Mouse (Mus musculus) thymus, adult 2 months (tissue): Measurements from ENCODE around the gene 4930442H23Rik.

Experiments used
- CTCF ChIP-seq: fragments of 200-500 bp; IDR thresholded peaks from 2 replicates; pipeline ENCODE4 v1.5.1; 2012; ENCODE audit warnings: mild to moderate bottlenecking, control low read depth, low read length, moderate library complexity, borderline replicate concordance; ENCODE audit not compliant: control insufficient read depth, poor library complexity, insufficient read depth; ENCODE audit errors: extremely low read depth
- POLR2A ChIP-seq: fragments of 200-500 bp; IDR thresholded peaks from 2 replicates; pipeline ENCODE4 v1.6.1; 2012; ENCODE audit warnings: mild to moderate bottlenecking, low read length, control low read depth, moderate library complexity; ENCODE audit not compliant: control insufficient read depth, poor library complexity, insufficient read depth; ENCODE audit errors: extremely low read depth

DNA sequence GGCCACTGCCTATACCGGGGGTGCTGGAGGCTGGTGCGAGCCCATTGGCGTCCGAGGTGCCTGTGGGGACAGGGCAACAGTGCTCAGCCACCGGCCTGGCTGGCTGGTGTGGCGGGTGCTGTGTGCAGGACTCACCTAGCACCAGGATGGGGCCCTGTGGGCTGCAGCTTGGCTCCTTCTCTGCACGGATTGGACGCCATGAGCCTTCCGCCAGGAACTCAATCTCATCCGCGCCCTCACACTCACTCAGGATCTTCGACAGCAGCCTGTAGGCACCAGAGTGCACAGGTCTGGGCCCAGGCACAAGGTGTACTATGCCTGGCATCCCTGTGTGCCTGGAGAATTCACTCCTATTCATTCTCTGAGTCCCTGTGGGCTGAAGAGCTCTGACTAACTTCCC, 29.3 kb downstream of the 4930442H23Rik start:
- no peak for TF ChIP-seq CTCF
- TF ChIP-seq POLR2A, result no peak
